Mouse (Mus musculus) adrenal gland, adult 8-10 months (tissue): ENCODE data around the gene Dph7. TPM values are rescaled to one million over a fixed set of nuclear protein-coding genes. Genes with fewer than 3 reads are reported as not detected.
A peak's percentile ranks its signal among the peaks of the same experiment; 100 is the strongest.
"Not testable (repeated sequence)": the region's sequence is repeated elsewhere in the genome, so short reads cannot be mapped to it uniquely, and the experiment has no call there.

Experiments used
- DNase-seq: peaks from one replicate; pipeline ENCODE4 v3.0.0; 2022
- total RNA-seq, 4 experiments: library from RNA; stranded (reverse); gene quantifications; 2 replicates each; pipeline ENCODE4 v1.2.4; 2022

Gene Dph7
- total RNA-seq = 10 to 100 TPM; 11.5 to 24.2 (median 20.2) TPM

DNA sequence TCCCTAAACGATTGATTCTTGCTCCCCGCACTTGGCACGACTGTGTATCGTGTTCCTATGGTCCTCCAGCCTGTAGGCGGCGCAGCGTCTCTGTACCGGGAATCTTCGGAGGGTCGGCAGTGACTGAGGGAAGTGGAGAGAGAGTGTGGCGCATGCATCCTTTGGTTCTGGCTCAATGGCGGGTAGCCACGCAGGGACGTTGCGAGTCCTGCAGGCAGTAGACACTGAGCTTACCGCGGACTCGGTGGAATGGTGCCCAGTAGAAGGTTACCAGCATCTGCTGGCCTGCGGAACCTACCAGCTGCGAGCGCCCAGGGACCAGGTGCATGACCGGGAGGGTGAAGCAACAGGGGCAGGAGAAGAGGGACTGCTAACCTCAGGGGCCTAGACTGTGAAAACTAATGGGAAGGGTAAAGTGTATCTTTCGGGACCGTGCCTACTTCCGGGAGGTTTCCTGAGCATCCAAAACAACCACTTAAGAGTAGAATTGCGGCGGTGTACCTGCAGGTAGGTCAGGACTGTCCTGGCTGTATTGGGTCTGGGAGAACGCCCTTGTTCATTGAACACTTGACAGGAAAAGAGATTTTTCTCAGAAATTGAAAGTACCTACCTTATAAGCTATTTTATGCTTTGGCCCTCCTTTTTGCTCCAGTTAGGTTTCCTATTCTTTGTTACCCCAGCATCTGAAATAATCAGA lies at the start of gene Dph7:
TSS of gene Dph7 (plus strand) at position 97 of the 697 bp plus-strand sequence.
- peak; percentile 68 for DNase-seq

DNA sequence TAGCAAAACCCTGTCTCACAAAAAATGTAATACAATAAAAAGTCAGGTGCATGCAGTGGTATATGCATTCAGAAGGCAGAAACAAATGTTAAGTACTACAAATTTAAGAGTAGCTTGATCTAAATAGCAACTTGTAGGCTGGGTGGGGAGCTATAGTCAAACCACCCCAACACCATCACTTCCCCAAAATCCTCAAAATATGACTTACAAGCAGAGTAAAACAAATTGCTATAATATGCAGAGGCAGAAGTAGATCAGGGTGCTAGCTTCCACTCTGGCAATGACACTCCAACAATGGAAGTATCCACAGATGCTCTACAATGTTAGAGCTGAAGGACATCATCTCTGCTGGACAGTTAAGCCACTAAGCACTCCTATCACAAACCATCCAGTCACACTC lies 49.6 kb upstream of the Dph7 start:
- DNase-seq = no peak

DNA sequence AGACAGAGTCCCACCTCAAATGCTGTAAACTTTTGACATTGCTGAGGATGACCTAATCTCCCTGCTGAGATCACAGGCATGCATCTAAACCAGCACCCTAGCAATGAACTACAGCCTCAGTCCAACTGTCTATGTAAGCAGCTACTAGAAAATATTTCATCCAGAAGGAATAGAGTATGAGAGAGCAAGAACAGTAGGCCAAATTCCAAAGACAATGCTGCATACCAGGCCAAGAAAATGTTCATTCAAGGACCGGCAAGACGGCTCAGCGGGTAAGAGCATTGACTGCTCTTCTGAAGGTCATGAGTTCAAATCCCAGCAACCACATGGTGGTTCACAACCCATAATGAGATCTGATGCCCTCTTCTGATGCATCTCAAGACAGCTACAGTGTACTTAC lies 47.4 kb upstream of the Dph7 start:
- no peak for DNase-seq

DNA sequence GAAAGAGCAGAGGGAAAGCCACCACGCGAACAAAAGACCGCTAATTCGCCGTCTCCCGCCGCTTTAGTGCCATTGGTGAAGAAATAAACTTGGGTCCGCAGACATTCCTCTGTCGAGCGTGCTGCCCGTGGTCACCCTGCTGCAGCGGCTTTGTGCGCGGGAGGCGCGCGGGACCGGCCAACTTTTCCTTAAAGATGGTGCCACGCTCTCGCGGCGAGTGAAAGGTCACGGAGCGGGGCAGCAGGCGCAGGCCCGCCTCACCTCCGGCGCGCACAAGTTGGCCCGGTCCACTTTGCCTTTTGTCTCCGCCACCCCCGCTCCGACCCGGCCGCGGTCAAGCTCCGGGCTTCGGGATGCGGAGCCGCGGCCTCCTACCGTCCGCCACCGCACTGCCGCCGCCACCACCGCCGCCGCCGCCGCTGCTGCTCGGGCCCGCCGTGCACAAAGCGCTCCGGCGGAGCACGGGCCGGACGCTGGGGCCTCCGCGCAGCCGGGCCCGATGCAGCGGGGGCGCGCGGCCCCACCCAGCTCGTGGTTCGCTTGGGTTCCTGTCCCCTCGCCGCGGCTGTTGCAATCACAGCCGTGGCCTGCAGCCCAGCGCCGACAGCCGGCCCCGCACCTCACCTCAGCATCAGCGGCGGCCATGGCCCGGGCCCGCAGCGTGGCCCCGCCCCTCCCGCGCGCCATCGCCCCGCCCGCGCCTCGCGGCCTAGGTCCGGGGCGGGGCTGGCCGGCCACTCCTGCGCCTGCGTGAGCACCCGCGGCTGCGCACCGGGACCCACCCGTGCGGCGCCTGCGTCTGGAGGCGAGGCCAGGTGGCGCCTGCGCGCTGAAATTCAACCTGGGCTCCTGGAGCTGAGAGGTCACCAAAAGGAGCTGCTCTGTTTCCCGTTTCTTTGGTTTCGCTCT lies 43.0 kb upstream of the Dph7 start, which contains the start of gene Ehmt1:
TSS of gene Ehmt1 (minus strand) at position 685 of the 909 bp plus-strand sequence.
- DNase-seq = peak; percentile 91

DNA sequence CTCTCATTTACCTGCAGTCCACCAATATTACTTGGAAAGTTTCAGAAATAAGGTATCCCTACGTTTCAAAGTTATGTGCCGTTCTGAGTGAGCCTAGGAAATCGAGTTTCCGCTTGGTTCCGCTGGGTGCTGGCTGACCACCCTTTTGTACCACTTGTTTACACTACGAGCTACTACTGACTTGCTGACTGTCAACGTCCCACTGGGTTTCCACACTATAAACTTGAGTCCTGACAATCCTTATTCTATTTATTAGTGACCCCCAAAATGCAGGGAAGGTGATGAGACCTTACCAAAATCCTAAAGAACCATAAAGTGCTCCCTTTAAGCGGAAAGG lies 42.4 kb upstream of the Dph7 start:
- DNase-seq = no peak

DNA sequence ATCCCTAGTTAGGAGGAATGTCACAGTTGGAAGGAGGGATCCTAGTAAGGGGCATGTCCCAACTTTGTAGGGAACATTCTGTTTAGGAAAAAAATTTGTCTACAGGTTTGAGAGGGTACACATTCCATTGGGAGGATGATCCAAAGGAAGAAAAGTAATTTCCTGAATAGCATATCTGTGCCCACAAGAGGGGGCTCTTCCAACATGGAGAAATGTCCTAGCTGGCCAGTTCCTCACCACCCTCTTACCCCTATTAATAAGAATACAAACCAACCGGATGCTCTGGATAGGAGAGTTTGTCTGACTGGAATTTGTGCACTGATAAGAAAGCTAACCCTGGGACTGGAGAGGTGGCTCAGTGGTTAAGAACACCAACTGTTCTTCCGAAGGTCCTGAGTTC lies 38.6 kb upstream of the Dph7 start:
- no peak for DNase-seq

DNA sequence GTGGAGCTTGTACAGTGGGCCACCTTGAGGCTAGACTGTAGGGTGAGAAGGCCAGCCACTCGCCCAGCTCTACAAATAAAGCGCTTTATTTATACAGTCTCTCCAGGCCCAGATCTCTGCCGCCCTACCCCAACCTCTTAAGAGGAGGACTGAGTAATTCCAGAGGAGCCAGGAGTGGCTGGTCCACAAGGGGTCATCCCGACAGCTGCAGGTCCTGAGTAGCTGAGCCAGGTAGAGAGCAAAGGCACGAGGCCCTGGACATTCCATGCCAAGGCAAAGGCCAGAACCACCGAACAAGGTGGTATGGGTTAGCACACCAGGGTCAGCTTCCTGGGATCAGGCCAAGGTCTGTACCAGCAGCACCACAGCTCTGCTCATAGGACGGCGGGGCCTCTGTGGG lies 36.9 kb upstream of the Dph7 start:
- DNase-seq = no peak

DNA sequence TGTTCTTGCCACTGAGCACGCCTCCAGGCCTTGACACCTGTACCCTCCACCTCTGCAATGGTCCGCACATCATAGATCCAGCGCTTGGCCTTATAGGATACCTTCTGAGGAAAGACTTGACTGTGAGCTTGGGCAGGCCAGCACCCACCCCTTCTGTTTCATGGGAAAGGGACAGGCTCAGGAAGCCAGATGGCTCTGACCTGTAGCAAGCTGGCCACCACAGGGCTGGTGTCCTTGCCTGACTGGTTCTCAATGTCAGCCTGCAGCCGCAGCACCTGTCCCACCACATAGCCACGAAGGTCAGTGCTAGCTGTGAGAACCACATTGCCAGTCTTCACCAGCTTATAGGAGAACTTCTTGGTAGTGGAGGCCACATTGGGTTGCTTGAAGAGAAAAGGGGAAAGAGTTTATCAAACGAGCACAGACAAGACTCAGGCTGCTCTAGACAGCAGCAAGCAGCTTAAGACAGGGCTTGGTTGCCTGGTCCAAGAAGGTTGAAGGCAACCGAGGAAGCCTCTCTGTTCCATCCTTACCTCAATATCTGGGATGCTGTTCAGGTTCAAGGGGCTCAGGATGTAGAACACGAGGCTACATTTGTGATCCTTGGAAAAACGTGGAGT lies 35.7 kb upstream of the Dph7 start:
- DNase-seq = no peak

DNA sequence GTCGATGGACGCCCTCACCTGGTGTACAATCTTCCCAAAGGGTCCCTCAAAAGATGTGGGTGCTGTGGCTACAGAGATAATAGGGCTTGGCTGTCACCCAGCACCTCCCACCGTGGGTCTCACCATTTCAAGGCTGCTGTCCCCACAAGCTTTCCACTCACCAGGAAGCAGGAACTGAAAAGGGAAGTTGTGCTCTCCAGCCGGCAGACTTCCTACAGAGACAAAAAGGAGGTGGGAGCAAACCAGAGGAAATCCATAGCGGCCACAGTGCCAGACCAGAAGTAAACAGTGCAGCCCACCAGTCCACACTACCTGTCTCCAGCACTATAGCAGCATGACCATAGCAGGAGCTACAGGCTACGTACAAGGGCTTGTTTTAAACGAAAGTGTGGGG lies 35.2 kb upstream of the Dph7 start:
- DNase-seq = no peak

DNA sequence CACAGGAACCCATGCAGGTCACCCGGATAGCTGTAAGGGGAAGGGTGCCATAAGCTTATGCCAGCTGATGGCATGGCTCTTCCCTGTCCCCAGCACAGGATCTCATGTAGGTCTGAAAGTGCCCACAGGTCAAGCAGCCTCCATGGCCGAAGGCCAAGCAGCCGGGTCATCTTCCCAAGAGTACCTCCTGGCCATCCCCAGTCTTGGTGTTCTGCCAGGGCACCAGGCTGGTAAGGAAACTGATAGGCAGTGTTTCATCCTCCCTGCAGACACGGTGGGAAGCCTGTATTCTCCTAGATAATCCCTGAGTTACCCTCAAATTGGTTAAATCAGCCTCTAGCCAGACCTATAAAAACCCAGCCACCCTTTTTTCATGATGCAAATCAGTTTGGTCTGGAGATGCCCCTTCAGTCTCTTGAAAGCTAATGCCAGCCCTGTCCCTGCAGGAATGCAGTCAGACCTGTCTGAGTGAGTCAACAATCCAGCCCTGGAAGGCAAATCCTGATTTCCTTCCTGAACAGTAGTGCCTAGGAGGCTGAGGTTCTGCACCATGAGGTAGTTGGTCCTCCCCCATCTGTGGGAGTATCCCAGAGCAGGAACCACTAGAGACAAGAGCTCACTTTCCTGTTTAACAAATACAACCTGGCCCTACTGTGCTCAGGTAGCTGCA lies 34.3 kb upstream of the Dph7 start:
- DNase-seq = no peak

DNA sequence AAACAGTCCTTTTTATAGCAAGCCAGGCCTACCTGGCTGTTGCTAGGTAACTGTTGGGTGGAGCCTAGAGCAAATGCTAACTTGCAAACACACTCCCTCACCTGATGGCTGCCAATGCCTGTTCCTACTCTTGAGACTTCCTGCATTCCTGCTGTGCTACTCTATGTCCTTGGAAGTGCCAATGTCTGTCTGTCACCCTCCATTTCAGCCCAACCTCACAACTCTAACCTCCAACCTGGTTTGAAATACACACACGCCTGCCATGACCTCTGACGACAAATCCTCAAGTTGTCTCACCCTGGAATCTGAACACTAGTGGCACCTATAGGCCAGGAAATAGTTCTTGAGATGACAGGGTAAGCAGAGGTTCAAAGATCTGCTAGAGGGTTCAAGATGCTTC lies 33.1 kb upstream of the Dph7 start:
- no peak for DNase-seq

DNA sequence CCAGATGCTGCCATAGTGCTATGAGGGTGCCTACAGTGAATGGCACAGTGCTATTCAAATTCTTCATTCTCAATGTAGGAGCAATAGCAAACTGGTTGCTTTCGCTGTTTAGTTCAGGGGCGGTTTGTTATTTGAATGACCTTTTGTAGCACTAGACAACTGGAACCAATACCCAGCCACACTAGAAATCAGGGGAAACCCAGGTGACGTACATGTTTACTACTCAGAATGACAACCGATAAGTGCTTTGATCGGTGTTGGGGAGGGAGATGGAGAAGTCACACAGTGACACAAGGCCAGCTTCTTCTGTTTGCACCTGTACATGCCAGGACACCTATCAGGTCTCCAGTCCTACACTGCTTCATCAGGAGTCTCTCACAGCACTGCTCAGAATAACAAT lies 32.6 kb upstream of the Dph7 start:
- no peak for DNase-seq

DNA sequence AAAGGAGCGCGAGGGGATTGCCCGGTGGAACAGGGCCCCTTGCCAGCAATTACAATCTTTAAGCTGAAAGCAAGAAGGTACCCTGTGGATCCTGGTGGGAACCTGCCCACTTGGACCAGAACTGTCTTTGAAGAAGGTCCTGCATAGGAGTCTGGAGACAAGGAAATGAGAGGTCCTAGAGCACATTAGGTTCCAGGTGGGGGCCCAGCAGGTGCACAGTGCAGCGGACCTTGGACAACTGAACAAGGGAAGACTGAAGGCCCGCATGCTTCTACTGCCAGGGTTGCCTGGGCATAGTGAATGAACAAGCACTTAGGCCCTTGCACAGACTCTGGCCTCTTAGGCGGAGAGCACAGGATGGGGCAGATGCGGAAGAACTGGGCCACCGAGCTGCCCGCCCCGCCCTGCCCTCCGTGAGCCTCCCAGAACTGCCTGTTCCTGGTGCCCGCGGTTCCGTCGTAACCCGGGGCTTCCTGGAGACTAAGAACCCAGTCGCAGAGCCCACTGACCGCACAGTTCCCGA lies 27.7 kb upstream of the Dph7 start:
- no peak for DNase-seq

DNA sequence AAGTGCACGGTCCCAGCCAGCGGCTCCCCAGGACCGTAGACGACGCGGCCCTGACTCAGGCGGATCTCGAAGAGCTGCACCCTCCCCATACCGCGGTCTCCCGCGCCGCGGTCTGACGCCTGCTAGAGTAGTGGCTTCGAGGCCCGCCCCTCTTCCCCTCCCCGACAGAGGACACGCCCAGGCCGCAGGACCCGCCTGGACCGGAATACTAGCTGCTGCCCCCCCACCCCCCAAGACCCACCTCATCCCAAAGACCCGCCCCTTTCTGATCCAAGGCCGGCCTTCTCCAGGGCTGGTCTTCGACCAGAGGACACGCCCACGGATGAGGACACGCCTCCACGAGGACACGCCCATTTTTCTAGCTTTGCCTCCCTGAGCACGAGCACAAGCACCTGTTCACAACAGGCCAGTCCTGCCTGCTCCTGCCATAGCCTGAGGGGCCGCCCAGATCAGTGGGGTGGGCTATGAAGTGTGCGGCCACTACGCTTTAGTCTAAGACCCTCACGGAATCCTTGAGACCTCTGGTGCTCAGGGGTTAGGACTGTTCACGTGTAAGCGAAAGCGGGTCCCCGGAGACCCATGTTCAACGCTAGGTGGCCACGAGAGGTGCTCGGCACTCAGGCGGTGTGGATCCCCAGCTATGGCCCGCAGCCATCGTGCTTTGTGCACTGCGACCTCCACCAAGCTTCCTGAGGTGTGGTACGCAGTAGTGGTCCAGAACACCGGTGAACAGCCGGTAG lies 27.0 kb upstream of the Dph7 start, which contains the start of gene Arrdc1:
TSS of gene Arrdc1 (minus strand) at position 196 of the 740 bp plus-strand sequence.
- DNase-seq = peak; percentile 95

DNA sequence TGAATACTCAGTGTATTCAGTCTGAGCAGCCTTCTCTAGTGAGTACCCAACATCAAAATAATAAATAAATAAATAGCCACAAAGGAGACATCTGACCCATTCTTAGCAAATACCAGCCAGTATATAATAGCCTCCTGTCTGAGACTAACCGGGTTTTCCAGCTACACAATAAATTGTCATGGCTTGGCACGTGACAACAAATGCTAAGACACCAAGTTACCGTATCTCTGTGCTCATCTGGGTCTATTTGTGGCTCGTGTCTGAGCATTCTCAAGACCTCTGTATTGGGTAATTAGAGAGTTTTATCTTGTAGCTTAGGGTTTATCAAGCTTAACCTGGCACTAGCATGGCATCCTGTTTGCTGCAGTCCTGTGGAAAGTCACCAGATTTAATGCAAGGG lies 20.1 kb upstream of the Dph7 start:
- DNase-seq = no peak

DNA sequence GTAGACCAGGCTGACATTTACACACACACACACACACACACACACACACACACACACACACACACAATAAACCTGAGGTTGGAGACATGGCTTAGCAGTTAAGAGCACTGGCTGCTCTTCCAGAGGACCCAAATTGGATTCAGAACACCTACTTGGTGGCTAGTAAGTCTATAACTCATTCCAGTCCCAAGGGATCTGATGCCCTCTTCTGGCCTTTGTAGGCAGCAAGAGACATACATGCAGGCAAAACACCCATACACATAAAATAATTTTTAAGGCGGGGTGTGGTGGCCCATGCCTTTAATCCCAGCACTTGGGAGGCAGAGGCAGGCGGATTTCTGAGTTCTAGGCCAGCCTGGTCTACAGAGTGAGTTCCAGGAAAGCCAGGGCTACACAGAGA lies 17.9 kb upstream of the Dph7 start:
- not testable (repeated sequence) for DNase-seq

DNA sequence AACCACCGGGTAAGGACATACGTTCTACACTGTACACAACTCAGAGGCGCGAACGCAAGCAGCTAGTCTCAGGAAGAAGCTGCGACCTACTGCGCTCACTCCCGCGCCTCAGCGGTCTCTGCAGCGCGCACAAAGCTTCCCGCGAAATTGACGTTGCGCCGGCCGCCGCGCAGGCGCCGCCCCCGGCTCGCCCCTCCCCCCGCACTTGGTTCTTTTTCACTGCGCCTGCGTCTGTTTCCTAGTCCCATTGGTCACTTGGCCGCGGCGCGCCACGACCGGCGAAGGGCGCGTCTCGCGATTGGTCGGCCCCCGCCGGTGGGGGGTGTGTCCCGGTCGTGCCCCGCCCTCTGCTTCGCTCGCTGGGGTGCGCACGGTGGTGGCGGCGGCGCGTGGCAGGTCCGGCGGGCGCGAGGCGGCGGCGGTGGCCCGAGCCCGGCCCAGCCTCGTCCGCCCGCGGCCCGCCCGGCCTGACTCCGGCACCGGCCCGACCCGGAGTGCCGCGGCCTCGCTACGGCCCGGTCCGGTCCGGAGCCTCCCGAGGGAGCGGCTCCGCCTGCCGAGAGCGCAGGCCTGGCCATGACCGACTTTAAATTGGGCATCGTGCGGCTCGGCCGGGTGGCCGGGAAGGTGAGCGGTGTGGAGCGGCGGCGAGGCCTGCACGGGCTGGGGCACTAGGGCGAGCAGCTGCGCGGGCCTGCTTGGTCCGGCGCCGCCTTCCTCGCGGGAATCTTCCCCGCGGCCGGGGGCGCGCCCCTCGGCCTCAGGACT lies 12.6 kb upstream of the Dph7 start, which contains the start of gene Zmynd19:
TSS of gene Zmynd19 (plus strand) at position 372 of the 768 bp plus-strand sequence.
- peak; percentile 94 for DNase-seq

DNA sequence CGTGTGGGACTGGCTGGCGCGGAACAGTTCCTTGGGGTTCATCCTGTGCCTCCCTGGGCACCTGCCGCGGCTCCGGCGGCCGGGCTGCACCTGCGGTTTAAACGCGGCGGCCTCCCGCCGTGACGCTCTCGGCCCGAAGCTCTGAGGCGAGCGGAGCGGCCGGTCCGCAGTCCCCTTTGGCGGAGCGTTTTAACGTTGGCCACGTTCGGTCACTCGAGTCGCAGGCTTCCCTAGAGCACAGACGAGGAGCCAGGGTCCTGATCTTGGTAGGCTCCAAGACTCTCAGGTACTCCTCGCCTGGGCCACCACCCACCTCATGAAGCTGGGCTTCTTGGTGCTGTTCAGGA lies 12.0 kb upstream of the Dph7 start:
- no peak for DNase-seq

DNA sequence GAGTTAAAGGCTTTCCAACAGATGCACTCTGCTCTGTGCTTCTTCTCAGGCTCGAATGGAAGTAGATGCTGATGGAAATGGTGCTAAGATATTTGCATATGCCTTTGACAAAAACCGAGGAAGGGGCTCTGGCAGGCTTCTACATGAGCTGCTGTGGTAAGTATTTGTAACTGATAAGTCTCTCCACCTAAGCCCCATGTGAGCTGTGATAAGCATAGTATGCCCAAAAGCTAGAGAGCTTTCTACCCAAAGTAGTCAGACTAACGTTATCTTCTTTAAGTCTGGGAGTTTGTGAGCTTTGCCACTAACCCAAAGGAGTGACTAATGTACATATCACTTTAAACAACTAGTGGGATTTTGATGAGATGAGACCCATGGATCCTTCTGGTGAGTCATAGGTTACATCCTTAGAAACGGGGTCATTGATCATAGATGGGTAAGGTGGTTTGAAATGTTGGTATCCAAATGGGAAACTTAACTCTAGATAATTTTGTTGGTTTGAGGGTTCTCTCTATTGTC lies 9.6 kb upstream of the Dph7 start:
- DNase-seq = no peak

DNA sequence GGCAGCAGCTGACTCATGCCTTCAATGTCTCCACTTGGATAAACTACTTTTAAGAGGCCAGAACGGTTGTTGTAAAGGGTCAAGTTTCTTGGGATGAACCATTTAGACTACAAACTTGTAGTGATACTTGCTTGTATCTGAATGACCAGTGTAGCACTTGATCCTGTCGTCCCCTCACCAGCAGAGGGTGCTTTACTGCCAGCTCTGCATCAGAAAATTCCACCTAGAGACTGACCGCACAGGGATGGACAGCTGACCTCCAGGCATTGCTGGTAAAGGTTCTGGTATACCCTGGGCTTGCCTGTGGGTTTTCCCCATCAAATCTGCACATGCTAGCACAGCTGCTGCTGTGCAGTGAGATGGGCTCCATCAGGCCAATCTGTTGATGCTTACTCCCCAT lies 1.3 kb upstream of the Dph7 start:
- peak; percentile 40 for DNase-seq

DNA sequence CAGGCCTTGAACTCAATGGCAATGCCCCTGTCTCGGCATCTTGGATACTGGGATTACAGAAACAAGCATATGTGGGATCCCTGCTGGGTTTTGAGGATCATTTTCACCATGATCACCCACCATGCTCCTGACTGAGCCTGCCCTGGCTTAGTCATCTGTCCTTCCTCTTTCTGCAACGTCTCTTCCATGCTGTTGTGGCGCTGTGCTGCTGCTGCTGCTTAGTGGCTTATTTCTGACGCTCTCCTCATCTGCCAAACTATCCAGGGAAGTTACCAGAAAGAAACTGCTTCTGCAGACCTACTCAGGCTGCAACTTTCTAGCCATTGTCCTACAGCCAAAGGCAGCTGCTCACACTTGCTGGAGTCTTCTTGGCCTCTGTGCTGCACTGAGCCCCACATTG lies 8.2 kb downstream of the Dph7 start:
- DNase-seq = no peak
